Mouse (Mus musculus): ENCODE measurements around the gene Fndc7.

Gene Fndc7

DNA sequence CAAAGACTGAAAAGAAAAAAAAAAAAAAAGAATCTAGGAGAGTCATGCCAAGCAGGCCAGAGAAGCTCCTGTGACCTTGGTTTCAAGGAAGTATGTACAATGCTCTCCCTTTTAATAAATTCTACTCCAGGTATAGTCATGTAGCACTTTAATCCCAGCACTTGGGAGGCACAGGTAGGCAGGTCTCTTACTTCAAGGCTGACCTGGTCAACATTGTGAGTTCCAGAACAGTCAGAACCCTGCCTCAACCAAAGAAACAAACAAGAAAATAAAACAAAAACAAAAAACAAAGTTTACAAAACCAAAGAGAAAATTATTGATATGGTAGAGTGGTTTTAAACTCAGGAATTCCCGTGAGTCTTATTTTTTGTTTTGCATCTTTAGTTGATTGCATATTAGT lies at the start of gene Fndc7:
Gene Fndc7 (minus strand): TSS at position 101 of the 400 bp plus-strand sequence.
- no peak for DNase-seq

DNA sequence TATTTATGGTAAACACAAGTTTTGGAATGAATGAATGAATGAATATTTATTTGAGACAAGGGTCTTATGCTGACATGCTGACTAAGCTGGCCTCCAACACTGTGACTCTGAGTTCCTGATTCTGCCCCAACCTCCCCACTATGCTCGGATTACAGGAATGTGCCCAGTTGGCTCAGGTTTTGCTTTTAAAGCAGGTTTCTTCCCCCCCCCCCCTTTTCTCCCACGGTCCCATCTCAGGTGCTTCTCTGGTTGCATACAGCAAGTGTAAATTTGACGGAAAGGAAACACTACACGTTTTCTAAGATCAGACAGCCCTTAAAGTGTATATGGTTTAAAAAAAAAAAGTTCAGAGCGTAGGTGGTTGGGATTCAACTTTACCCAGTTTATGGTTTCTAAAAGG lies 49.8 kb upstream of the Fndc7 start, which contains the start of gene Henmt1:
Gene Henmt1 (plus strand): TSS at position 301 of the 400 bp plus-strand sequence.
- no peak for DNase-seq

GRCm38 (mm10) chr3:108938691-108939090 lies 48.9 kb upstream of the Fndc7 start:
- DNase-seq, result no peak

- no peak for DNase-seq
Measured at GRCm38 (mm10) chr3:108933557-108933956, 43.7 kb upstream of the Fndc7 start.

DNA sequence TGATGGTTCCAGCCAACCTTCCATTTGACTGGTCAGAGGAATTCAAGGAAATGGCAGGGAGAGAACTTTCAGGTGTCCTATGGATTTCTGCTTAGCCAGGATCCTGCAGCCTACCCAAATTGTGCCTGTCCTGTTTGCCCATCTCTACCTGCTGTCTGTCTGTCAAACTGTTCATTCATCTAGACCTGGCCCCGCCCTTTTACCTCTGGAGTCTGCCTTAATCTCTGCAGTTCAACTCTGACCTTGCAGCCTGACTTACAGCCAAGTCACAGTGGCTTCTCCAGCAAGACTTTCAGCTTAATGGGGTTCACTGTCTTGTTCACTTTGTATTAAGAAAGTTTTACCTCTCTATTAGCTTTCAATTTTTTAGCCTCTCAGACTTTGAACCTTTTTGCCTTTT lies 36.5 kb upstream of the Fndc7 start:
- no peak for DNase-seq

DNA sequence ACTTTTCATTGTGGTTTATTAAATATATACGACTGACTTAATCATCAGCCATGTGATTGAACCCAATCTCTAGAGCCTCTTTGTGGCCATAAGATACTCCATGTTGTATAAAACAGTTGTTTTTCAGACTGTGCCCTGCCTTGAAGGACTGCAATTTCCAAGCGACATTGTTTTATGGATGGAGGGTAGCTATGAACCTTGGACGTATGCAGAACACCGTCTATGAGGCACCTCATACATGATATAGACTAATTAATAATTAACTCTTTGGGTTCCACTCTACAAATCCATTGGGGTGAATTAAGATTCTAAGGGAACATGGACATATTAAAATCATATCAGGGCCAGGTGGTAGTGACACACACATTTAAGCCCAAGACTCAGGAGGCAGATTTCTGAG lies 35.9 kb upstream of the Fndc7 start:
- DNase-seq, result no peak

DNA sequence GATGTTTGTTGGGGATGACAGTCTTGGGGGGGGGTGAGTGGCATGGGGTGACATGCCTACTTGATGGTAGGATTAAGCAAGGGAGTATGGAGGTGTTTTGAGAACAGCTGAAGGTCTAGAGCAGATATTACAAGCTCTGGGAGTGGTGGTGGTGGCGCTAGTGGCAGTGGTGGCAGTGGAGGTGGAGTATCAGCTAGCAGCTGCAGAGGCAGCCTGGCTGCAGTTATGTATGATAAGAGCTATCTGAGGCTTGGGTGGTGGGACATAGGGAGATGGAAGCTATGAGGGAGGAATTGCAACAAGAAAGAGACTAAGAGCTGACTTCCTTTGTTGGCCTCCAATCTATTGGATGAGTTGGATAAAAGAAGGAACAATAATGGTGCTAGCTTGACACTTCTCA lies 32.0 kb upstream of the Fndc7 start:
- no peak for DNase-seq

DNA sequence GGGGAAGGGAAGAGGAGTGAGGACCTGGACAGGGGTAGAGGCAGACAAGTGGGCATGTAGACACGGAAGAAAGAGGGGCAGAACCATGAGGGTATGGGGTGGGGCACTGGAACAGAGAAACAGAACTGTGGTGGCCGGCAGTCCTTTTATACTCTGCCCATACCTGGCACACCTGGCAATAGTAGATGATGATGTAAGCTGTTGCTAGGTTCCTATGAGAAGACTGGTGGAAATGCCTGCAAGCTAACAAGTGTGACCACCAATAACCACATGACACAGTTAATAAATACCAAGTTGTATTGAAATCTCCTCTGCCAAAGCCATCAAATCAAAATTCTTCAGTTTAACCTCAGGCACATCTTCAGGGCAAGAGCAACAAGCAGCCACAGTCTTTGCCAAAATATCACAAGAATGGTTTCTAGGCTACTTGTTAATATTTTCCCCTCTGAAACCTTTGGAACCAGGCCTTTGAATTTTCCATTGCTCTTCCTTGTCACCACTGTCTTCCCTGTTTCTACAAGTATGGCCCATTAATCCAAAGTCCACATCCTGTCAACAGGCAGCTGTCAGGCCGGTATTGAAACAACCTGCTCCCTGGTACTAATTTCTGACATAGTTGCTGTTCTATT lies 30.7 kb upstream of the Fndc7 start:
- no peak for DNase-seq

GRCm38 (mm10) chr3:108918852-108919251 lies 29.0 kb upstream of the Fndc7 start:
- no peak for DNase-seq

DNA sequence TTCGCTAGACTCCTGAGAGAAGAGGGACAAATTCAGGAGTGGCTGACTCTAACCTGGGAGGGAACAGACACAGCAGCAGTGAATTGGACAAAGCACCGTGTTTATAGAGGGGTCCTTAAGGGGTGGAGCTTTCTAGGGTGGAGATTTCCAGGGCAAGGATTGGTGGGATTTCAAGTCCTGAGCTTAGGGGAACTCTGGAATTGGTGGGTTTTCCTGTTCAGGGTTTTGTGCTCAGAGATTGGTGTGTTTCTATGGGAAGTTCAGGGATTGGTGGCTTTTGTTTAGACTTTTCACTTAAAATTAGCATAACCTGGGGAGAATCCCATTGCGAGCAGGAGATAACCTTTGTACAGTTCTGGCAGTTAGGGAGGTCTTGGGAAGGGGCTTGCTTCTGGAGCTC lies 28.2 kb upstream of the Fndc7 start:
- no peak for DNase-seq

- DNase-seq, result no peak
Measured at GRCm38 (mm10) chr3:108916857-108917256, 27.0 kb upstream of the Fndc7 start.

DNA sequence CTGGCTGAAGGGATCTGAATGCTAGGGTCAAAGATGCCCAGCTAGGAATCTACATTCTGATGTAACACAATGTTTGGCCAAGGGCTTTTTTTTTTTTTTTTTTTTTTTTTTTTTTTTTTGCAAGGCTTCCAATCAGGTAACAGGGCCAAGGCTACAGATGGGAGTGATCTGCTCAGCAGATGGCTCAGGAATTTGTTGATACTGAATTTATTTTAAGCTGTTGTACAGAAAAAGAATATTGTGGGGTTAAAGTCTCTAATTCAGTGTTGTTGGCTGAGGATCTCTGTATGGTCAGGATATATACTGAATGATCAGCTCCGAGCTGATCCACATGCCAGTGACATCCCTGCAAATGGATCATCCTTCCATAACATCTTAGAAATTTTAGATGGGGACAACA lies 26.2 kb upstream of the Fndc7 start:
- DNase-seq, result peak; percentile 63

DNA sequence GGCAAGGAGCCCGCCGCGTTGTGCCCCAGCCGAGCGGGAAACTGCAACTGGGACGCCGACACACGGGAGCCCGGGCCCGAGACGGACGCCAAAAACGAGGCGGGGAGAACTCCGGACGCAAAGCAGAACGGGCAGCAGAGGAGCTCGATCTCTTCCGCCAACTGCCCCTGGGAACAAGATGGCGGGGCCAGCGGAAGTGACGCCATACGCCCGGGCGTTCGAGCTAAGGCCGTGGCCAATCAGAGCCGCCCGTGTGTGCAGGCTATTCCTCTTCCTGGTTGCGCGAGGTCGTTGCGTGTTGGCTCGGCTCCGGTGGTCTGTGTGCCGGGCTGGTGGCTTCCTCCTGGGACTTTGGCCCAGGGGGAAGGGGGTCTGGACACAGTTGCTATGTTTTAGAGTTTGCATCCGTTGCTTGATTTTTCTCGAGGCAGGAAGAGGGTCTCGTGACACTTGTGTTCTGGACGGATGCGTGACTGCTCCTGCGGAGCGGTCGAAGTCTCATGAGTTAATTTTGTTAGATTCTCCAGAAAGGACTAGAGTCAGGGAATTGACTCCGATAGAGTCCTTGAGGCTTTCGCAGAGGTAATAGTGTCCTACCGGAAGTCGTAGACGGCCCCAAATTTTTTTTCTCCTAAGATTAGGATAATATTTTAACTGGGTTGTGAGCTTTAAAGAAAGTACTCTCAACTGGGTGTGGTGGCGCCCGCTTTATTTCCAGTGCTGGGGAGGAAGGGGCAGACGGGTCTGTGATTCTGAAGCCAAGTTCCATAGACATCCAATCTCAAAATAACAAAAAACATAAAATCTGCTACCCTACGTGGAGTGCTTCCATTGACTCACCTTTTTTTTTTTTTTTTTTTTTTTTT lies 22.0 kb upstream of the Fndc7 start, which contains the start of gene Prpf38b:
Gene Prpf38b (minus strand): TSS at position 180 of the 866 bp plus-strand sequence.
- DNase-seq, result peak; percentile 90

GRCm38 (mm10) chr3:108911081-108911547 lies 21.3 kb upstream of the Fndc7 start:
- peak; percentile 52 for DNase-seq

- DNase-seq, result peak; percentile 83
Measured at GRCm38 (mm10) chr3:108910303-108911080, 20.7 kb upstream of the Fndc7 start.

- no peak for DNase-seq
Measured at GRCm38 (mm10) chr3:108902934-108903333, 13.1 kb upstream of the Fndc7 start.

DNA sequence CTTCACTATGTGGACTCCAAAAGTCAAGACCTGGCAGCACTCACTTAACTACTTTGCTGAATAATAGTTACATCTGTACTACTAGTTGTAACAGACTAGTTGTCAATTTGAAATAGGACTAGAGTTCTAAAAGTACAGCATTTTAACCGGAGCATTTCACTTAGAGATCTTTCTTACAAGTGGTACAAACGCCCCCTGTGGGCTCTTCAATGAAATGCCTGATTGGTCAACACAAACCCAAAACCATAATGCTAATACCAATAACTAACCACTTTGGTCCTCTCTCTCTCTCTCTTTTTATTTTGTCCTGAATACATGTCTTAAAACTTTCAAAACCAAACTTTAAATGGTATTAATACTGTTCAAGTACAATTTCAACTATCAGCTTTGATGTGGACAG lies 12.2 kb upstream of the Fndc7 start:
- no peak for DNase-seq

- no peak for DNase-seq
Measured at GRCm38 (mm10) chr3:108900681-108901080, 10.9 kb upstream of the Fndc7 start.

GRCm38 (mm10) chr3:108900147-108900546 lies 10.3 kb upstream of the Fndc7 start:
- DNase-seq, result no peak

DNA sequence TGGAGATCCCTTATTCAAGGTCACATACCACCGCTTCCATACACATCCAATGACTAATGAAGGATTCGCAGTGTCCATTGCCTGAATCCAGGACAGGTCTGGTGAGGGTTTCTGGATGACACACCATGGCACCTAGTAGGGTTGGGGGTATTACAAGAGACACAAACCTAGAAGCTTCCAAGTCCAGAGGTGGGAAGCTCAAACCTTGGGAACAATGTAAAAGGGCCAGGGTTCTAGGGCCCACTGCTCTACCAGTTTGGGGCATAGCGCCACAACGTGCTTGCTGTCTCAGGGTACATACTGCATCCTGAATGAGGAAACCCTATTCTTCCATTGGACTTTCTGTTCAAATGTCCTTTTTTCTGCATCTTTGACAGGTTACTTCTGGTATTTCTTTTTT lies 8.8 kb upstream of the Fndc7 start:
- DNase-seq, result no peak

- no peak for DNase-seq
Measured at GRCm38 (mm10) chr3:108892914-108893313, 3.1 kb upstream of the Fndc7 start.

GRCm38 (mm10) chr3:108892080-108892479 lies 2.3 kb upstream of the Fndc7 start:
- DNase-seq, result no peak

DNA sequence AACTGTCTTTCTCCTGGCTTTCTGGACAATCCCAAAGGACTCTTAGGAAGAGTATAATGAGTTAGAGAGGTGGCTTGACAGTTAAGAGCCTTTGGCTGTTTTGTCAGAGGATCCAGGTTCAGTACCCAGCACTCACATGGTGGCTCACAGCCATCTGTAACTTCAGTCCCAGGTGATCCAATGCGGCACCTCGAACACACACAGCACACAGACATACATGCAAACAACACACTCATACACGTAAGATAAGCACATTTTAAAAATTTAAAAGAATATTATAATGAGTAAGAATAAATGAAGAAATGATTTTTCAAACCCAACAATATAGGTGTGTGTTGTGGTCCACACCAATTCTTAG lies 2.2 kb downstream of the Fndc7 start:
- DNase-seq, result no peak

Data from cerebellum, adult 8-10 months (tissue).